In the genomic region with DNA sequence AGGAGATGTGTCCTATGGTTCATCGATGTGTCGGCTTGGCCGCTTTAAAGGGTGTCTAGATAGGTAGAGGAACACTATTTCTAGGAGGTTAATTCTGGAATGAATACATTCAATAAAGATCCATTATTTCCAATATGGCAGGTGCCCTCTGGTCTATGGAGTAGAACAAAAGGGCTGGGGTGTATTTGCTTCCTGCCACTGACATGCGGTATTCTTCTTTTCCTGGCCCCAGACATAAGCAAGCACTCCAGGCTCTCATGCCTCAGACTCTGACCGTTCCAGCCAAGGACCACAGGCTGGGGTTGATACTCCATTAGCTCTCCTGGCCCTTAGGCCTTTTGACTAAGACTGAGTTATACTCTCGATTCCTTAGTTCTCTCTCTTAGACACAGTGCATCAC, we compare ENCODE assay signal across 33 mouse cellular contexts.
"Had no signal": no experiment of that assay in that cellular context is flagged by ENCODE, and none has a peak within 500 bp of the region (broad histone marks: within the 10 kb centered on the region; RNA-seq: fewer than 3 reads in every experiment).

No protein-coding gene starts in this region.

- H3K9me3 ChIP-seq: hindbrain, embryonic 13.5 days; hindbrain, embryonic 15.5 days; intestine, embryonic 15.5 days; kidney, embryonic 15.5 days had no signal

- H3K36me3 ChIP-seq: heart, embryonic 12.5 days; heart, embryonic 13.5 days; heart, embryonic 15.5 days; hindbrain, embryonic 10.5 days; hindbrain, embryonic 12.5 days; hindbrain, embryonic 13.5 days; hindbrain, embryonic 15.5 days; intestine, embryonic 15.5 days; kidney, embryonic 15.5 days had no signal

- ATAC-seq: hindbrain, embryonic 16.5 days; hindbrain, postnatal 0 days; inflammation-experienced regulatory T-cells, adult 6 months; intestine, embryonic 15.5 days; intestine, embryonic 16.5 days; intestine, postnatal 0 days had no signal

- H3K27ac ChIP-seq: heart, embryonic 13.5 days; heart, embryonic 15.5 days; hindbrain, embryonic 10.5 days; hindbrain, embryonic 12.5 days; hindbrain, embryonic 13.5 days; hindbrain, embryonic 14.5 days; hindbrain, embryonic 15.5 days; hindbrain, postnatal 0 days; intestine, embryonic 15.5 days; kidney, embryonic 15.5 days; kidney, postnatal 0 days; layer of hippocampus, adult 2 months had no signal

- H3K4me1 ChIP-seq: heart, embryonic 12.5 days; hindbrain, embryonic 12.5 days; hindbrain, embryonic 13.5 days; hindbrain, embryonic 15.5 days; intestine, embryonic 15.5 days had no signal

- DNase-seq: heart, postnatal 10 days; heart, postnatal 14 days; heart, postnatal 36 days; heart, postnatal 4 days; kidney, adult 11 months; kidney, adult 18-20 months; kidney, adult 2 months; kidney, adult 8-10 months; kidney, adult 9 months; kidney, postnatal 10 days; kidney, postnatal 14 days; kidney, postnatal 36 days; kidney, postnatal 4 days; layer of hippocampus, adult 9-11 months; layer of hippocampus, postnatal 36 days had no signal

- H3K4me3 ChIP-seq: heart, embryonic 12.5 days; heart, embryonic 13.5 days; heart, embryonic 15.5 days; hindbrain, embryonic 10.5 days; hindbrain, embryonic 12.5 days; hindbrain, embryonic 13.5 days; hindbrain, embryonic 15.5 days; intestine, embryonic 15.5 days; kidney, embryonic 15.5 days; layer of hippocampus, adult 2 months had no signal

- H3K9ac ChIP-seq: heart, embryonic 12.5 days; heart, embryonic 13.5 days; heart, embryonic 15.5 days; hindbrain, embryonic 12.5 days; hindbrain, embryonic 13.5 days; hindbrain, embryonic 14.5 days; hindbrain, embryonic 15.5 days; intestine, embryonic 15.5 days; kidney, embryonic 15.5 days had no signal

- H3K27me3 ChIP-seq: heart, embryonic 12.5 days; heart, embryonic 13.5 days; heart, embryonic 15.5 days; hindbrain, embryonic 12.5 days; hindbrain, embryonic 13.5 days; hindbrain, embryonic 15.5 days; intestine, embryonic 15.5 days; kidney, embryonic 15.5 days had no signal

- H3K4me2 ChIP-seq: heart, embryonic 11.5 days; heart, embryonic 12.5 days; heart, embryonic 13.5 days; heart, embryonic 15.5 days; hindbrain, embryonic 12.5 days; hindbrain, embryonic 13.5 days; hindbrain, embryonic 14.5 days; hindbrain, embryonic 15.5 days; intestine, embryonic 15.5 days; kidney, embryonic 15.5 days had no signal
